Mouse (Mus musculus) lung, postnatal 4 days (tissue): ENCODE measurements at regions not wholly inside any gene's neighbourhood (a gene's known extent, or its start where the extent isn't known, plus 50 kb on each side); places are given as distances from the start of the nearest gene placed in this dataset.
A peak's percentile ranks its signal among the peaks of the same experiment; 100 is the strongest.

Experiments
- DNase-seq, 2 experiments: peaks; one replicate each; pipeline ENCODE4 v3.0.0; 2021

DNA sequence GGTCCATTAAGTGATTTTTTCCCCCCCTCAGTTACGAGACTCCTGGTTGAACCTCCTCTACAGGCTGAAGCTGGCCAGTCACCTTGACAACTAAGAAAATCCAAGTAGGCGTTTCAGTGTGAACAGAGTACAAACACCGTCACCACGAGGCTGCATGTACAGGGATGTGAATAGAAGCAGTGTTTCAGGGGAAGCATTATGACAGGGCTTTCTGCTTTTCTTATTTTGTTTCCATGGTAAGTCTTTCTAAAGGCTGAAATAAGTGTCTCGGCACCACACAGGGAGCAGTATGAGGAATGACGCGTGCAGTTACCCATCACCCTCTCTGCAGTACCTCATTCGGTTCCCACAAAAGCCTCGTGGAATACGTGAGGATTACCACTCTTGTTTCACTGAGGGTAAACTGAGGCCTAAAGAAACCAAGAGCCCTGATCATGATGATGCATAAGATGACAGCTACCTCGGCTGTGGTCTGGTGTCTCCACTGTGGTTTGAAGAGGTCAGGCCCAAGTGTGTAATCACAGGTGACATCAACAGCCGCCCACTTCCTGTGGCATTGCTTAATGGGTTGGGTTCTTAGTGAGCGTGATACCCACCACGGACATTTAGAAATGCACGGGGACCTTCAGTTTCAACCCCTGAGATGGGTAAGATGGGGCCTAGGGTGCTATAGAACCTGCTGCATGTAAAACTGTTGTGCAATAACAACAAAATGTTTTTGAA lies 230.5 kb downstream of the Foxo1 start:
- no peak for DNase-seq

DNA sequence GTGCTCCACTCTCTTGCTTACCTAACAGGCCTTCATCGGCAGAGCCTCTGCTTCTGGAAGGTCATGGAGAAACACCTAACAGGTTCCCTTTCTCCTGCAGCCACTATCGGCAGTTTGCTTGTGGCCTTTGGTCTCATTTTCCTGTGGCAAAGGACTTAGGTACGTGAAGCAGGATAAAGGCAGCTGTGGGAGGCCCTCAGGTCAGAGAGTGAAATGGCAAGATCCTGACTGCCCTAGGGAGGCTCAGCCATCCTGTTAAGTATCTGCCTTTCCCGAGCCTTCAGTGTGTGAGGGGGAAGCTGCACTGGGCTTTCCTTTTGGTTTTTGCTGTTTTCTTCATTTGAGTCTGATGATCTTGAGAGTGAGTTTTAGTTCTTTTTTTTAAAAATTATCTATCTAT lies 228.8 kb downstream of the Foxo1 start:
- DNase-seq = no peak

DNA sequence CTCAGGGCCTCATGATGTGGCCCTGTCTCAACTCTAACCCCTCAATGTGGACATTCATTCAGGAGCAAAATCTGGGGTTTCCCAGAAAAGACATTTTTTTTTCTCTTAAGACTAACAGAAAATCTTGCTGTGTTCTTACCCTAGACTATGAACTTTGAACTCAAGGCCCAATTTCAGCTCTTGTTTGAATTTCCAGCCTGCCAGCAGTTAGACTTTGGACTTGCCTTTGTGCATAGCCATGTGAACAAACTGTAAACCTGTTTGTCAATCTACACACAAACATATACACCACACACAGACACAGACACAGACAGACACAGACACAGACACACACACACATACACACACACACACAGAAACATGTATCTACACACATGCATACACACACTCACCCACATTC lies 227.3 kb downstream of the Foxo1 start:
- DNase-seq = no peak

DNA sequence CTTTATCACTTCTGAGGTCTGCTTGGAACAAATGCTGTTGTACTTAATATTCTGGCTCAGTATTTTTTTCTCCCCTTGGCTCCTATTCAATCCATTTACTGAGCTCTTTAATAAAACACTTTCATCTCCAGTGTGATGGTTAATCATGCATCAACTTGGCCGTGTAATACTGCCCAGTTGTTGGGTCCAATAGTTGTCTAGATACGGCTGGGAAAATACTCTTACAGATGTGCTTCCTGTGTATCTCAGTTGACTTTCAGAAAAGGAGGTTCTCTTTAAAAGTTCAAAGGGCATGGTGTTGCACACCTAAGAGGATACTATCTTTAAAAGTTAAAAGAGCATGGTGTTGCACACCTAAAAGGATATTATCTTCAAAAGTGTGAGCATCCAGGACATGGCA lies 226.8 kb downstream of the Foxo1 start:
- DNase-seq = no peak

DNA sequence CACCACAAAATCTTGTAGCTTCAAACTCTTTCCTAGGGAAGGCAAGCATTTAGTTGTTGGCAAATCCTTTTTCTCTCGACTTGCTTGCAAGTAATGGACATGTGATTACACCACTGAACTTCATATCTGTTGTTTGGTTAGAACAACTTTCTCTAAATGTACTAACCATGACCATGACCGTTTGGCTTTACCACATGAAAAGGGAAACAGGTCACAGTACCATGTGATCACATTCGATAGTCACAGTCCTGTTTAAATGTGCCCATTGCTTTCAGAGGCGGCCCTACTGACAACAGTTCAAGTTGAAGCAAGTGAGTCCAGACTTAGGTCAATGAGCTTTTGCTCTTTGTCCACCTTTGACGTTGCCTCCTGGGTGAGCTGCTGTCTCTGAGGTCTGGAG lies 211.1 kb downstream of the Foxo1 start:
- DNase-seq = no peak

DNA sequence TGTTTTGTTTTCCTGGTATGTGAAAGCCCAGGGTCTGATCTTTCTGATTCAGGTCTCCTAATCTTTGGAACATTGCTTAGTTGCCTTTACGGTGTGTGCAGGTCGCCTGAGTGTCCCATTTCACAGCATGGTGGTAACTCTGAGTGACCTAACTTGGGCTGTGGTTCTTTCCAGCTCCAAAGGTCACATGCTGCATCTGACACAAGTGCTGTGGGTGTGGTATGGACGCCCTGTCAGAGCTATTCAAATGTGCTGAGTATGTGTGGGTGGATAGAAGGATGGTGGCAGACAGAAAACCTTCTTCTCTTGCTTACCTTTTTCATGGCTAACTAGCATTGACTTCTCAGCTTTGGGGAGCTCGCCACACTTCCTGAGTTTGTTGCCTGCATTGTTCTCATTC lies 201.8 kb downstream of the Foxo1 start:
- DNase-seq = no peak

DNA sequence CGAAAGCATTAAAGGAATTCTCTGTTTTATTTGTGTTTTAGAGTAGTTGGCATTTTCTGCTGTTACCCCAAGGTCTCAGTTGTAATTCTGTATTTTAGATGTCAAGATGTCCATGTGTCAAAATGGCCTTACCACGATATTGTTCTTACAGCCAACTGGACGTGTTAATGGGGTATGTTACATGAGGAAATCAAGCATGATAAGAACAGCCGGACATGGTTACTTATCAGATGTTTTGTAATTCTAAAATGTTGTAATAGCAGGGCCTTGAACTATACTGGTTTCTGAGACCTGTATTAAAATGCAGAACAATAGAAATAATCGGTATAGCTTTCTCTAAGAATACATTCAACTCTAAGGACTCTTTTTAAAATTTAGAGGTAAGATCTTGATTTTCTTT lies 201.3 kb downstream of the Foxo1 start:
- no peak for DNase-seq

DNA sequence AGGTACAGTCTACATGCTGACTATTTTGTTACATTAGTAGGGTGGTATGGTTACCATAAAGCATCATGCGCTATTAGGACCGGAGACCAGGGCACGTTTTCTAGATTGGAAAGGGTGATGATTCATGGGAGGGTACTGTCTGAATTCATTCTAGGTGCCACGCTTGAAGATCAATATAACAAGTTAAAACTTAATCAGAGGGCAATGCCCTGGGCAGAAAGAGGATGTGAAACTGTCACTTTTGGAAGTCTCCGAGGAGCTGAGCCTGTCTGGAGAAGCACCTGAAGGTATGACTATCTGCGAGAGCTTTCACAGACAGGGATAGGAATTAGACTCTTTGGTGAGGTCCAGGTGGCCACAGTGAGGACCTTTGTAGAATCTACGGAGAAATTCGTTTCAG lies 200.2 kb downstream of the Foxo1 start:
- no peak for DNase-seq

DNA sequence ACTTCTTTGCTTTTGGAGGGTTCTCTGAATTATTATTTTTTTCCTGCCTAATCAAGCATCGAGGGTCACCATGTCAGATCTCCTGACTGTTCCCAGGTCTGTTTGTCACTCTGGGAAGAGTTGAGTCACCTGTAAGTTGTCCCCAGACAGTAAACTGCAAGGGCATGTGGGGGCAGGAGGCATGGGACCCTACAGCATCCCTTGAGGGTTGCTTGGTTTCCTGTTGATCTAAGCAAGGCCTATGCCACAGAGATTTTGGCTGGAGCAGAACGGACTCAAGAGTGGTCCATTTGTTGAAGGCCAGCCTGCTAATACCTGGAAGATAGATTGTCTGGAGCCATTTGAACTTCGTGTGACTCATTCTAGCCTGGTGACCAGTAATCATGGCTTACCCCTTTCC lies 199.7 kb downstream of the Foxo1 start:
- no peak for DNase-seq

DNA sequence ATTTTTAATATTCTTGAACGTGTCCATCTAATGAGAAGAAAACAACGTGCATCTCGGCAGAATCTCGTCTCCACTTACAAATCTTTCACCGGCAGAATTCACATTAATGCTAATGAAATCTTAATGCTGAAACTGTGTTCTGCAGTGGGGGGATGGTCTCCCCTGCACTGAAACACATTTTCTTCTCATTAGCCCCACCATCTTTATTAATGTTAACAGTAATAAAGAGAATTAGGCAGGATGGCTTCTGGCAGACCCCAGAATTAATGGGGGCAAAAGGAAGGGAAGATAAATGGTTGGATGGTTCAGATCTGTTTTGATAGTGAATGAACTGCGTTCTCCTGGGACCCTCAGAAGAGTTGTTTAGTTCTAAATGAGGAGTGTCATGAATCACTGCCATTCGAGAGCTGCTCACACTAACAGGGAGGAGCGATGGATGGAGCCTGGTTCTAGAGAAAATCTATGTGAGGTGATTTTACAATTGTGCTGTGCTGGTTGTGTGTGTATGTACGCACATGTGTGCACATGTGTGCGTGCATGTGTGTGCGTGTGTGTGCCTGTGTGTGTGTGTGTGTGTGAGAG lies 198.9 kb downstream of the Foxo1 start:
- no peak for DNase-seq

DNA sequence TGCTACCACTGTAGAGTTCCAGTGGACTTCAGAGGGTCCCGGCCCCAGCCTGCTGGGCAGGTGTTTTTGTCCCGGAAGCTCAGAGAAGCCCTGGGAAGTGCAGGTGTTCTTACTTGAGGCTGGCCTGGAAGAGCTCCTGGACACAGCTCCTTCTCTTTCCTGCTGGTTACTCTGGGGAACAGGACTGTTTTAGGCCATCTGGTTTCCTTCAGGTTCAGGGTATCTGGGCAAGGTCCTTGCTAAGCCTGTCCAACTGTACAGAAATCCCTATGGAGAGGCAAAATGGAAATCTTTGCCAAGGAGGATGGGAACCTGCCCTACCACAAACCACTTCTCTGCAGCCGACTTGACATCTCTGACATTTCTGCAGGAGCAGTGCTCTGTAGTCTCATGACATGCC lies 198.4 kb downstream of the Foxo1 start:
- DNase-seq = no peak

DNA sequence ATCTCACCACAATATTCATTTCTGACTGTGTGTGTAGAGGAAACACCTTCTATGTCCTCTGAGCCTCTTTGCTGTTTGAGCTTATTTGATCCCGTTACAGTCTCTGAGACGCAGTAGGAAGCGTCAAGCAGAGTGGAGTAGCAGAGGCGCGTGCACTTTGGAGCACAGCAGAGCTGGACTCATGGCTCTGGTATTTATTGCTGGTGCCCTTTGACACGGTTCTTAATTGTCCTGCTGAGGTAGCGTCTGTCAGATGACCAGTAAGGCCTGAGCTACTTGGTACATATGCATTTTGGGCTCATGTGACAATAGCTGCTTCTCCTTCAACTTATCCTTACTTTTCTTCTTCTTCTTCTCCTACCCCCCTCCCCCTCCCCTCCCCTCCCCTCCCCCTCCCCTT lies 195.8 kb downstream of the Foxo1 start:
- DNase-seq = no peak

DNA sequence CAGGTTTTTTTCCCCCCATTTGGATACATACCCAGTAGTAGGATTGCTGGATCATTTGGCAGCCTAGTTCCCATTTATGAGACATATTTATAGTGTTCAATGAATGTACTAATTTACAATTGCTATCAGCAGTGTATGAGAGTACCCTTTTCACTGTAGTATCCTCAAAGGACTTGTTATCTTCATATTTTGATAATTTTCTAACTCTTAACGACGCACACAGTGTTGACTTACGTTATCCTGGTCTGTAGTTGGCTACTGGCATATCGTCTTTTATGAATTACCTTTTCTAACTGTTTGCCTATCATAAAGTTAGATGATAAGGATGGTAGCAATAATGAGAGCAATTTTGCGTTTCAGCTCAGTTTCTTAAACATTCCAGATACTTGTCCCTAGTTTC lies 186.8 kb downstream of the Foxo1 start:
- no peak for DNase-seq

DNA sequence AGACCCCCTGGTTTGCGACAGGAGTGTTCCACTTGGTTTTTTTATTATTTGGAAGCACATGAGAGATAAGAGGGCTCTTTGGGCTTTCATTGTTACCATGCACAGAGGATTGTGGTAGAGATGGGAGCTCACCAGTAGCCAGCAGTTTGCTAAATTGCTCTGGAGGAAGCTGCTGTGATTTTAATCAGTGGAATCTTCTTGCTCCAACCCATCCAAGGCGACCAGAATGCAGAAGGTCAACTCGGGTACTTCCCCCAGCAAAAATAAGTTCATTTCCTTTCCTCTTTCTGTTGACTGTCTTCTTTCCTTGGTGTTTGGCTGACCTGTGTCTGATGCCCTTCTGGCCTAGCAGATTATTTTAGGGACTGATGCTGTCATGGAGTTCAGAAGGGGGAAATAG lies 184.9 kb downstream of the Foxo1 start:
- no peak for DNase-seq

DNA sequence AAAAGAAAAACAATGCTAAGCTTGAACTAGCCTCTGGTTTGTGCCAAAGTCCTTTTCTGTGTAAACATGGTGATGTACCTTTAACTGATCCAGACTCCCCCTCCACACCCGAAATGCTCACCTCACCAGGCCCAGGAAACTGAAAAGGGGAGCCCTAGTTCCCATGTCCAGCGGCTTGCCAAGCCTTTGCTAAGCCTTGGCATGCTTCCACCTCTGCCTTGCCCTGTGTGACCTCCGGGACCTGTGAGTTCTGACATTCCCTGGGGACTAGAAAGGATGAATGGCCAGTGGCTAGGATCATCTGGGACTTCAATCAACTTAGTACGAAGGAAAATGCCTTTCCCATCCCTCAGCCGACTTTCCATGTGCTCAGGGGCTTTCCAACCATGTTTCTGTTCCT lies 184.2 kb downstream of the Foxo1 start:
- DNase-seq = no peak

DNA sequence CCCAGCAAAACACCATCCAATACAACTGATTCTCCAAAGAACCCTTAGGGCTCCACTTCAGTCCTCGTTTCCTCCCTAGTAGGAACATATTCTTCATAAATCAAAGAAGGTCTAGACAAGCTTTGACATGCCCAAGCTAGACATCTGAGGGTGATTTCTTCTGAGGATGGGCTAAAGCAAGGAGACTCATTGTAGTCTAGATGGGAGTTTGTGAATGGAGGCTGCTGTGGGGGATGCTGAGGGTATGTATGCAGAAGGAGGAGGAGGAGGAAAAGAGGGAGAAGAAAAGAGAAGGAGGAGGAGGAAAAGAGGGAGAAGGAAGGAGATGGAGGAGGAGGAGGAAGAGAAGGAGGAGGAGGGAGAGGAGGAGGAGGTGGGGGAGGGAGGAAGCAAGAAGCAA lies 178.9 kb downstream of the Foxo1 start:
- DNase-seq = no peak

DNA sequence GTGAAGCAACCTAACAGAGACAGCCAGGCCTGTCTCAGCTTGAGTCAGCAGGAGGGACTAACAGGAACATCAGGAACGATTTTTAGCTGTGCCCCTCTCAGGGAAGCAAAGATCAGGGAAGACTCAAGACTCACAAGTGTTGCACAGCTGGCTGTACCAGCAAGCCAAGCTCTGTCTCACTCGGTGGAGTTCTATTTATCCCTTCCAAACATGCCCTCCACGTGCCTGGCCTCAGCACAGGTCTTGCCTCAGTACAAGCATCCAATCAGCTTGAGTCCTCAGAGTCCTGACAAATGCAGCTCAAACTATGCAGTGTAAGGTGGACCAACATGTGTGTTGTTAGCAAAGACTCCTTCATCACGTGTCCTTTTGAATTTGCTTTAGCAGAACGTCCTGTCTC lies 178.4 kb downstream of the Foxo1 start:
- no peak for DNase-seq

DNA sequence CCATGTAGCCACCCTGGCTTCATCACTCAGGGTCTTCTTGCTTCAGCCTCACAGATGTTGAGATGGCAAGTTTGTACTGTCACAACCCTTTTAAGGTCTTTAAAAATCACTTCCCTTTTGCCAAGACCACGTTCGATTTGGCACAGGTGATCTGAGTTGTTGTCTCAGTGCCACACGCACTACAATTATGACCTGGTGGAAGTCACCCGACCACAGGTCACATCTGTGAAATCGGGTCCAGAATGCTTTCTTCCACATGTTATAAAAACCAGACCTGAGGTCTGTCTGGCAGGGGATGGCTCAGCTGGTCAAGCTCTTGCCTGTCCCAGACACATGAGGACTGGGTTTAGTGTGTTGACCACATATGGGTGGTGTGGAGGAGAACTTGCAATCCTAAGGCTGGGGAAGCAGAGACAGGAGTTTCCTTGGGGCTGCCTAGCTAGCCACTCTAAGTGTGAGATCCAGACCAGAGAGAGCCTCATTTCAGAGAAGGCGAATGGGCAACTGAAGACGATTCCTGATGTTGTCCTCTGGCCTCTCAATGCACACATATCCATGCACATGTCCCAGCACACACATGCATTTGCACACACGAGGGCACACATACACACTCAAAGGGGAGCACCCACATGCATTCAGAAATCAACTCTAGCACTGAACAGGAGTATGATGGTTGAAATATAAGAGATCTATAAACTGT lies 176.4 kb downstream of the Foxo1 start:
- DNase-seq = no peak

DNA sequence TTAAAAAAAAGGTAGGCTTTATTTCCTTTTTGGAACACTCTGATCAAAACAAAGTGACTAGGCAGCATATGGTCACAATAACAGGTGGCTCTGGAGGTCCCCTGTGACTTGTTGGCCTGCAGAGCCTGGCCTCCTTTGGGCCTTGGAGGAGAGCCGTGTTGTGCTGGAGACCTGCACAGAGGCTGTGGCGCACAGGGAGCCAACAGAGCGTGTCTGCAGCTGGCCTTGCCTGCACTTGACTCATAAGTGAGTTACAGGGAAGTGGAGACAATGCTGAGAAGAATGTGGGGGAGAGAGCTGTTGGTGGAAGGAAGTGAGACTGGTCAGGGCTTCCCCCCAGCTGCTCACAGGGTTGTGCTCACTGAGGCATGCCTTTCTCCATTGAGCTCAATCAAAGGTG lies 175.7 kb downstream of the Foxo1 start:
- DNase-seq = peak; percentile 34 to 66

DNA sequence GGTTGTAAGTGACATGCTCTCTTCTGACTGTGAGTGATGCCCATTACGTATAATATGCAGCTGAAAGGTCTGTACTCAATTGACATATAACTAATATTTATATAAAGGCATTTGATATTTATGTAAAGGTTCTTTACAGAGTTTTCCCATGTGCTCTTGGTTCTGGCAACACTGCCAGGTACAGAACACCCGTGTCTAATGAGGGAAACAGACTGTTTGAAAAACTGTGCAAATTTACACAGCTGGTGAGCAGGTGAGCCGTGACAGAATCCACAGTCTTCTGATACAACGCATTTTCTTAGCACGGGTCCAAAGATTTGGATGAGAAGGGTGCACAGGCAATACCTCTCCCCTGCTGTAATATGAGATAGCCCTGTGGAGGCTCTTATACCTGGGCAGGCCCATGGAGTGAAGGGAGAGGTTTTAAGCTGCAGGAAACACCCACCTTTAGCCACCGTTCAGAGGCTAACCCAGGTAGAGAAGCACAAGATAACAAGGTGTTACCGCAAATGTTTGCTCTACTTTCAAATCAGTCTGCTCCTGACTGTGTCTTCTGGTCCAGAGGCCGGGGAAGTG lies 161.0 kb downstream of the Foxo1 start:
- DNase-seq = no peak

DNA sequence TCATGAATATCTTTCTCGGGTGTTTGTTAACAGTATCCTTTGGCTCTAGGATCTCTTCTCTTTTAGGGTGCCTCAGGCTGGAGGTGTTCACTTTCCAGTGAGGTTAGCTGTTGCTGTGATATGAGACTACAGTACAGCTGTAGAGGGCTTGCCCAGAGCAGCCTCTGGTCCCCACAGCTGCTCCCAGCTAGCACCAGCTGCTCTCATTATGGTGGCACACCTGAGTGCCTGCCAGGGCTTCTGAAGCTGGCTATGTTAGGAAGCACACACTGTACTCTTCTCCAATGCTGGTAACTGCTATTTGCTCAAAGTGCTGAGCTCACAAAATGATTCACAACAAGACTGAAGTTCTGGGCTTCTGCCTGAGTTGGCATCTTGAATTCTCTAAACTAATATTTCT lies 154.7 kb downstream of the Foxo1 start:
- DNase-seq = no peak

DNA sequence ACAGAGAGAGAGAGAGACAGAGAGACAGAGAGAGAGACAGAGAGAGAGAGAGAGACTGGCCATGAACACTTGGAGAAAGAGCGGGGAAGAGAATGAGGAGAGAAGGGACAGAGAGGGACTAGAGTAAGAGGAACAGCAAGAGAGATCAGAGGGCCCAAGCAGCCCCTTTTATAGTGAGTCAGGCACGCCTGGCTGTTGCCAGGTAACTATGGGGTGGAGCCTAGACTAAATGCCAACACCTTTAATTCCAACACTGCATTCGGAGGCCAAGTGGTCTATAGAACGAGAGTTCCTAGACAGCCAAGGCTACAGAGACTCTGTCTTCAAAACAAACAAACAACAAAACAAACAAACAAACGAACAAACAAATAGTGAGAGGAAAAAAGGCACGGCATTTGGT lies 148.1 kb downstream of the Foxo1 start:
- no peak for DNase-seq

DNA sequence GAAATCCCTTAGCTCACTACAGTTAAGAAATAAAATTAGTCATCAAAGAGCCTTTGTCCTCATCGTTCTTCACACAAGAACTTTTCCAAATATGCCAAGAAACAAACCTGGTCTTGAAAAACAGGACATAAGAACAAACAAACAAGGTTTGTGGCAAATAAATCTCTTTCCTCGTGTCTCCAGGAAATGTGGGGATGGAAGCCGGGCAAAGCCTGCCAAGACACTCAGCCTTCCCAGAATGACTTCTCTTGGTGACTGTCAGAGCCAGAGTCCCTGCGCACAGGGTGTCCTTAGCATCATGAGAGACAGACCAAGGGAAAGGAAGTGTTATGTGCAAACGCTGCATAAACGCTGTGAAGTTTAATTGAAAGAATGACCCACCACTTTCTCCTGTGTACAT lies 147.2 kb downstream of the Foxo1 start:
- DNase-seq = no peak

DNA sequence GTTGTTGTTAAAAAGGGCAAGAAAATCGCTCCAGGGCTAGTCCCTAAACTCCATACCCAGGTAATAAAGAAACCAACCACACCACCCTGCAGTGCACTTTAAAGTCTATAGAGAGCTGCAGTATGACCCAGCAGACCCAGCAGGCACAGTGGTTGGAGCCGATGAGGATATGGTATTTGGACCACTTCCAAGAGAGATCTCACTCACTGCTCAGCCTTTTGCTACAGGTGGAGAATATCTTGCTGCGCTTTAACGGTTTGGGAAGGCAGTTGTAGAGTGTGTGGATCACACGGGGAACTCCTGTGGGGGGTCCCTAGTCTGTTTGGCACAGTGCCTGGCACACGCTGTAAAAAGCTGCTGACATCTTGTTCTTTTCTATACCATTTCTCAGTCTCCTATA lies 145.9 kb downstream of the Foxo1 start:
- DNase-seq = no peak
